Mouse (Mus musculus): ENCODE measurements around the gene Iqce.

Gene Iqce

DNA sequence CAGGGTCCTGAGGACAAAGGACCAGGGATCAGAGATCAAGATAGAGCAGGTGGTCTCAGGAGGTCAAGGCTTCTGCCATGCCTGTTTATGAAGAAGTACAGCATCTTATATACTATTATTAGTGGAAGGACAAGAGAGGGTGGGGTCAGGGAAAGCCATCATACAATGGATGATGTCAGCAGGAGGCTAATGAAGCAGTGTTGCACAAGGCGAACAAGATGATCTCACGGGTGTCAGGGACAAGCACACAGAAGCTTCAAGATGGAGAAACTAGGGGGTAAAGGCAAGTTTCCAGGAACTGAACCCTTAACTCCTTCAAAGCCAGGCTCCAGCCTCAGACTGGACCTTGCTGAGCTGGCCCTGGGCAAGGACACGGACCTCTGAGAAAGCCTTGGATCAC is 19.9 kb upstream of the Iqce start:
- Histone ChIP-seq H3K27me3 (ENCODE audit: insufficient read depth, low read length) (peaks cover 25% of the 10 kb centered on the region), H3K36me3 (ENCODE audit: insufficient read depth, low read length) (peaks cover 20% of the 10 kb centered on the region), H3K9me3 (ENCODE audit: low read length) (no peaks in the 10 kb centered on the region), H3K4me3 (replicated peaks; ENCODE audit: low read length) (no peak overlapping the region), H3K4me1 (replicated peaks; ENCODE audit: low read depth, low read length) (peaks cover 17% of the 10 kb centered on the region)
- TF ChIP-seq POU5F1 (IDR thresholded peaks at IDR 0.05; ENCODE audit: borderline replicate concordance, low read length) (no peak), CTCF (conservative IDR thresholded peaks at IDR 0.05; ENCODE audit: low read length) (no peak), NANOG (IDR thresholded peaks at IDR 0.05; ENCODE audit: borderline replicate concordance, low read length) (no peak)

DNA sequence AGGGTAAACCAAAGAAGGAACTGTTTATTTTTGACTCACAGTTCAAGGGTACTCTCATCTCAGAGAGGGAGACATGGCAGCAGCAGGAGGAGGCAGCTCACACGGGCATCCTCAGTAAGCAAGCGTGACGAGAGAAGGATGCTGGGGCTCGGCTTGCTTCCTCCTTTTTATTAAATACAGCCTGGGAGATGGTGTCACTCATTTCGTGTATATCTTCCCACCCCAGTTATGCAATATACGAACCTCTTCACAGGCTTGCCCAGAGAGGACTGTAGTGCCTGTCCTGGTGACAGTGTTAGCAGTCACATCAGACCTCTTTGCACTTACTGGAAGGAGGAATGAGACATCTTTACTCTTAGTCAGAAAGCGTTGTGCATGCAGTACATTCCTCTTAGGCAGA is 18.6 kb upstream of the Iqce start:
- peaks cover 14% of the 10 kb centered on the region for H3K27me3 ChIP-seq (ENCODE audit: insufficient read depth, low read length)
- H3K36me3 ChIP-seq (ENCODE audit: insufficient read depth, low read length), result peaks cover 32% of the 10 kb centered on the region
- no peak for TF ChIP-seq POU5F1 (IDR thresholded peaks at IDR 0.05; ENCODE audit: borderline replicate concordance, low read length)
- no peak for TF ChIP-seq NANOG (IDR thresholded peaks at IDR 0.05; ENCODE audit: borderline replicate concordance, low read length)
- TF ChIP-seq CTCF (conservative IDR thresholded peaks at IDR 0.05; ENCODE audit: low read length), result no peak
- peaks cover 15% of the 10 kb centered on the region for H3K4me1 ChIP-seq (replicated peaks; ENCODE audit: low read depth, low read length)
- no peak overlapping the region for H3K4me3 ChIP-seq (replicated peaks; ENCODE audit: low read length)
- H3K9me3 ChIP-seq (ENCODE audit: low read length), result no peaks in the 10 kb centered on the region

DNA sequence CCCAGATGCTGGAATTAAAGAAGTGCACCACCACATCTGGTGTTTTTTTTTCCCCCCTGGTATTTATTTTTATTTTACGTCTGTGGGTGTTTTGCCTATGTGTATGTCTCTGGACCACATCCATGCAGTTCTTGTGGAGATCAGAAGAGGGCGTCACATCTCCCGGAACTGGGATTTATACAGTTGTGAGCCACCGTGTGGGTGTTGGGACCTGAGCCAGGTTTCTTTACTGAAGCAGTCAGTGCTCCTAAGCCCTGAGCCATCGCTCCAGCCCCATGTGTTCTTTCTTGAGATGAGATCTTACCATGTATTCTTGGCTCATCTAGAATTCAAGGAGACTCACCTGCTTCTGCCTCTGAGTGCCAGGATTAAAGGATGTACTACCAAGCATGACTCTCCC is 8.9 kb upstream of the Iqce start:
- no peaks in the 10 kb centered on the region for H3K27me3 ChIP-seq (ENCODE audit: insufficient read depth, low read length)
- H3K4me3 ChIP-seq (replicated peaks; ENCODE audit: low read length), result no peak overlapping the region
- peaks cover 92% of the 10 kb centered on the region for H3K36me3 ChIP-seq (ENCODE audit: insufficient read depth, low read length)
- H3K4me1 ChIP-seq (replicated peaks; ENCODE audit: low read depth, low read length), result peaks cover 16% of the 10 kb centered on the region
- TF ChIP-seq NANOG (IDR thresholded peaks at IDR 0.05; ENCODE audit: borderline replicate concordance, low read length), result no peak
- TF ChIP-seq CTCF (conservative IDR thresholded peaks at IDR 0.05; ENCODE audit: low read length), result peak; percentile 29
- H3K9me3 ChIP-seq (ENCODE audit: low read length), result no peaks in the 10 kb centered on the region

DNA sequence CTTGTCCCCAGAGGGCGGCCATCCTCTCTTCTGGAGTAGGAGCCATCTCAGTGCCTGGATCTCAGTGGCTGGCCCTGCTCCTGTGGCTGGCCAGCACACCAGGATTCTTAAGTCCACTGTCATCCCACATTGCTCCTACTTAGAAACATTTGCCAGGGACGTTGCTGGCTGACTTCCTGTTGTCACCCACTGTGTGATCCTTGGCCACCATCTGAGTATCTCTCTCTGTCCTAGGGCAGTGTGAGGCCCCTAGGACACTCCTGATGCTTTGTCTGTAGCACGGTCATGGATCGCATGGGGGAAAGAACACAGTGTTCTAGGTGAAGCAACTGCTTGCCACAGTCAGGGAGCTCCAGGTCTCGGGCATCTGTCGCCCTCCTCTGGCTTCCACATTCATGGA is 8.1 kb upstream of the Iqce start:
- no peaks in the 10 kb centered on the region for H3K9me3 ChIP-seq (ENCODE audit: low read length)
- H3K36me3 ChIP-seq (ENCODE audit: insufficient read depth, low read length), result peaks cover 88% of the 10 kb centered on the region
- peaks cover 18% of the 10 kb centered on the region for H3K4me1 ChIP-seq (replicated peaks; ENCODE audit: low read depth, low read length)
- no peaks in the 10 kb centered on the region for H3K27me3 ChIP-seq (ENCODE audit: insufficient read depth, low read length)
- TF ChIP-seq CTCF (conservative IDR thresholded peaks at IDR 0.05; ENCODE audit: low read length) (no peak), POU5F1 (IDR thresholded peaks at IDR 0.05; ENCODE audit: borderline replicate concordance, low read length) (no peak), NANOG (IDR thresholded peaks at IDR 0.05; ENCODE audit: borderline replicate concordance, low read length) (no peak)
- no peak overlapping the region for H3K4me3 ChIP-seq (replicated peaks; ENCODE audit: low read length)

DNA sequence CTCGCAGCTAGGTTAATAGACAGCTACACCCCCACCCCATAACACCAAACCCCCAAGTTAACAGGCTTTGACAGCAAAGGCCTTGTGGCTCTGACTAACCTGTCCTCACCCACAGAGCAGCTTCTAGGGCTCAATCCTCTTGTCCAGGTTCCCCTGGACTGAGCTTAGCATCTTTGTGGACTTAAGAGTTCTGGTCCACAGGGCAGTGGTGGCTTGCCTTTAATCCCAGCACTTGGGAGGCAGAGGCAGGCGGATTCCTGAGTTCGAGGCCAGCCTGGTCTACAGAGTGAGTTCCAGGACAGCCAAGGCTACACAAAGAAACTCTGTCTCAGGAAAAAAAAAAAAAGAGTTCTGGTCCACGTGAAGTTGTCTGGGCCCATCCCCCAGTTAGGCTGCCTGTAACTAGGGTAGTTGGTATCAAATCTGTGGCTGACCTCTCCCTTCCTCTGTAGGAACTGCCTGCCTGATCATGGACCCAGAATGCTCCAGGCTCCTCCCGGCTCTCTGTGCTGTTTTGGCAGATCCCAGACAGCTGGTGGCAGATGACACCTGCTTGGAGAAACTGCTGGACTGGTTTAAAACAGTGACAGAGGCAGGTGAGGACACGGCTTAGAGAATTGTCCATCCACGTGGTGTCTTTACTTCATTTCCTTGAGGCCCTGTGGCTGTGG is 3.5 kb upstream of the Iqce start:
- Histone ChIP-seq H3K9me3 (ENCODE audit: low read length) (no peaks in the 10 kb centered on the region), H3K27me3 (ENCODE audit: insufficient read depth, low read length) (peaks cover 4% of the 10 kb centered on the region; the same call in 1 of the 2 replicates), H3K4me1 (replicated peaks; ENCODE audit: low read depth, low read length) (peaks cover 43% of the 10 kb centered on the region), H3K4me3 (replicated peaks; ENCODE audit: low read length) (peak overlapping the region; percentile 84), H3K36me3 (ENCODE audit: insufficient read depth, low read length) (peaks cover 41% of the 10 kb centered on the region)
- TF ChIP-seq NANOG (IDR thresholded peaks at IDR 0.05; ENCODE audit: borderline replicate concordance, low read length) (no peak), POU5F1 (IDR thresholded peaks at IDR 0.05; ENCODE audit: borderline replicate concordance, low read length) (no peak), CTCF (conservative IDR thresholded peaks at IDR 0.05; ENCODE audit: low read length) (no peak)

DNA sequence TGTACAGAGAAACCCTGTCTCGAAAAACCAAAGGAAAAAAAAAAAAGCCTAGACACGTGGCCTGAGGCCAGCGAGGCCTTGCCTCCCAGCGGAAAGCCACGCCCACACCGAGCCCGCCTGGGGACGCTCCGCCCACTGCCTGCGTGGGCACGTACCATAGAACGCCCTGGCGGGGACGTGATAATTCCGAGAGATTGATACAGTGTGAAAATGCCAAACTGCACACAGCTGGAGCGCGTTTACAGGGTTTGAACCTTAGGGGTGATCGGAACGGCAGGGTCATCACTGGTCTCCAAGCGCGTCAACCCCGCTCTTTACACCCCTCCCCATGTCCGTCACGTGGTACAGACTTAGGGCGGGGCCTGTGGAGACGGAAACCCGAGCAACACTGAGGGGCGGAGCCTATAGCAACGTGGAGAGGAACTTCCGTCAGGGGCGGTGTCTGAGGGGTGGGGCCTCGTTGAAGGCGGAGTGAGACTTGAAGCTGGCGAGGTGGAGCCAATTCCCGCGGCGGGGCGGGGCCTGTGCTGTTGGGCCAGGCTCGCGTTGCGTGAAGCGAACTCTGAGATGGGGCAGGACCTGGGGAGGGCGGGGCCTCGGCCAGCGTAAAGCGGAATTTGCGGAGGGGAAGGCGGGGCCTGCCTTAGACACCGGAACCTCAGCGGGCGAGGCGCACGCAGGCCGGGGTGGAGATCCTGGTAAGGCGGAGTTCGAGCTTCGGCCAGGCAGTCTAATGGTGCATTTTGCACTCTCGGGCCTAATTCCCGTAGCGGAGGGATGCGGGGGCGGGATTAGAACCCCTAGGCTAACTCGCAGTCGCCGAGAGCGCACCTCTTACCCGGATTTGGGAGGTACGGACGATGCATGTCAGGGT is 2.4 kb upstream of the Iqce start, which contains the start of gene Brat1:
Brat1 (plus strand) TSS at position 634 of the 874 bp plus-strand sequence.
- no peaks in the 10 kb centered on the region for H3K9me3 ChIP-seq (ENCODE audit: low read length)

DNA sequence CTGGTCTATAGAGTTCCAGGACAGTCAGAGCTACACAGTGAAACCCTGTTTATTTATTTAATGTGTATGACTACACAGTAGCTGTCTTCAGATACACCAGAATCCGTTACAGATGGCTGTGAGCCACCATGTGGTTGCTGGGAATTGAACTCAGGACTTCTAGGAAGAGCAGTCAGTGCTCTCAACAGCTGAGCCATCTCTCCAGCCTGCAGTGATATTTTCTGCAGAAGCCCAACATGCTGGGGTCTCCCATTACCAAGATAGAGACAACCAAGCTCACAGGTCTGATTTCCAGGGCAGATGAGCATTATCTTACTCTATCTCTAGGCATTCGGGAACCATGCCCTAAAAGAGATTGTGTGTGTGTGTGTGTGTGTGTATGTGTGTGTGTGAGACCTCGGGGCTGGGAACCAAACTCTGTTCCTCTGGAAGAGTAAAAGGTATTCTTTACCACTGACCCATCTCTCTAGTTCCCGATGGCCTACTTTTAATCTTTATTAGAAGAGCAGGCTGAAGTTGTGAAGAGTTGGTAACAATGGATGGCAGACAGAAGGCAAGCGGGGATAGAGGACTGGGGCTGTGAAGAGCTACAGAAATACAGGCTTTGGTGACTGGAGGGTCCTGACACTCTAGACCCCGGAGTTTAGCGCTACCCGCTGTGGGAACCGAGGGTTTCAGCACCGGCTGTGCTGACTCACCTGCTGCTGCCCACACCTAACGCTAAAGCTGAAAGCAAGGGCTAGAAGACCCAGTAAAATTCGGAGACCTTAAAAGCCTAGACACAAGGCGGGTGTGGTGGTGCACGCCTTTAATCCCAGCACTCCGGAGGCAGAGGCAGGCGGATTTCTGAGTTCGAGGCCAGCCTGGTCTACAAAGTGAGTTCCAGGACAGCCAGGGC is 1.6 kb upstream of the Iqce start:
- no peaks in the 10 kb centered on the region for H3K9me3 ChIP-seq (ENCODE audit: low read length)

More for the DNA sequence above, 2.4 kb upstream of the Iqce start, which contains the start of gene Brat1:
- H3K4me3 ChIP-seq (replicated peaks; ENCODE audit: low read length), result peak within 1 kb of the TSS; percentile 94
- peaks cover 31% of the 10 kb centered on the region for H3K36me3 ChIP-seq (ENCODE audit: insufficient read depth, low read length)
- TF ChIP-seq NANOG (IDR thresholded peaks at IDR 0.05; ENCODE audit: borderline replicate concordance, low read length) (no peak), CTCF (conservative IDR thresholded peaks at IDR 0.05; ENCODE audit: low read length) (no peak), POU5F1 (IDR thresholded peaks at IDR 0.05; ENCODE audit: borderline replicate concordance, low read length) (no peak)
- H3K4me1 ChIP-seq (replicated peaks; ENCODE audit: low read depth, low read length), result peaks cover 53% of the 10 kb centered on the region
- H3K27me3 ChIP-seq (ENCODE audit: insufficient read depth, low read length), result peaks cover 7% of the 10 kb centered on the region; the same call in 1 of the 2 replicates

More for the DNA sequence above, 1.6 kb upstream of the Iqce start:
- Histone ChIP-seq H3K36me3 (ENCODE audit: insufficient read depth, low read length) (peaks cover 28% of the 10 kb centered on the region), H3K4me1 (replicated peaks; ENCODE audit: low read depth, low read length) (peaks cover 55% of the 10 kb centered on the region), H3K4me3 (replicated peaks; ENCODE audit: low read length) (peak overlapping the region; percentile 94), H3K27me3 (ENCODE audit: insufficient read depth, low read length) (peaks cover 7% of the 10 kb centered on the region; the same call in 1 of the 2 replicates)
- TF ChIP-seq POU5F1 (IDR thresholded peaks at IDR 0.05; ENCODE audit: borderline replicate concordance, low read length) (no peak), CTCF (conservative IDR thresholded peaks at IDR 0.05; ENCODE audit: low read length) (no peak), NANOG (IDR thresholded peaks at IDR 0.05; ENCODE audit: borderline replicate concordance, low read length) (no peak)

Measured in E14TG2a.4 (cell line).